Mouse (Mus musculus): ENCODE data around the gene Slc30a2.

DNA sequence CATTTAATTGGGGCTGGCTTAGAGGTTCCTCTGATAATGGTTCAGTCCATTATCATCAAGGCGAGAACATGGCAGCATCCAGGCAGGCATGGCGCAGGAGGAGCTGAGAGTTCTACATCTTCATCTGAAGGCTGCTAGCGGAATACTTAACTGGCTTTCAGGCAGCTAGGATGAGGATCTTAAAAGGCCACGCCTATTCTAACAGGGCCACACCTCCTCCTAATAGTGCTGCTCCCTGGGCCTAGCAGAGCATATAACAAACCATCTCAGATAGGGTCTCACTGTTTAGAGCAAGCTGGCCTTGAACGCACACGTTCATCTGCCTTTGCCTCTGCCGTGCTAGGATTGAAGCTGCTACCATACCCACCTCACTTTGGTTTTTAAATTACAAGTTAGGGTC lies 6.8 kb downstream of the Slc30a2 start:
- TF ChIP-seq POLR2A (IDR thresholded peaks at IDR 0.05; ENCODE audit: low read depth, low read length): no peak
- no peak for TF ChIP-seq CTCF (IDR thresholded peaks at IDR 0.05; ENCODE audit: extremely low read depth, insufficient read depth, insufficient read length, insufficient replicate concordance)
